Mouse (Mus musculus): ENCODE measurements around the gene Ptprr.

GRCm38 (mm10) chr10:116162338-116162737 is 144.3 kb downstream of the Ptprr start:
- TF ChIP-seq CTCF (IDR thresholded peaks at IDR 0.05; ENCODE audit: insufficient read depth, low read depth, low read length), result no peak
- TF ChIP-seq POLR2A (IDR thresholded peaks at IDR 0.05; ENCODE audit: insufficient read depth, low read depth, low read length), result no peak
